Mouse (Mus musculus): ENCODE data around the gene Olfr31.

The Olfr31 gene

GRCm38 (mm10) chr14:14354511-14355359 is 32.1 kb downstream of the Olfr31 start:
- DNase-seq (ENCODE audit: low spot score in 2 of 2) = no peak

GRCm38 (mm10) chr14:14355360-14355646 is 32.7 kb downstream of the Olfr31 start:
- DNase-seq (ENCODE audit: low spot score in 2 of 2) = no peak

Measured in urinary bladder, postnatal 36 days (tissue).